Mouse (Mus musculus): ENCODE measurements around the gene Olfr549.

Olfr549 gene

GRCm38 (mm10) chr7:102591786-102592185 lies 42.1 kb downstream of the Olfr549 start, which contains the start of gene Olfr551:
TSS of gene Olfr551 (minus strand) at chr7:102591886.
- WGBS = 94% methylated on average over 3 of the region's 3 CpGs

- WGBS = 45% methylated on average over 1 of the region's 1 CpGs
Observed at GRCm38 (mm10) chr7:102597378-102598031, 47.8 kb downstream of the Olfr549 start, which contains the start of gene Olfr552. TSS of gene Olfr552 (plus strand) at chr7:102597770.
